Comparison of ENCODE assay signal across 25 mouse cellular contexts in genomic region chr15:102152646-102153045, GRCm38 (mm10). TPM values are rescaled to one million over a fixed set of nuclear protein-coding genes. Genes with fewer than 3 reads are reported as not detected.
DNase-seq lines count a peak whose midpoint lies in the region; ATAC-seq and TF ChIP-seq lines count a peak whose summit lies in the region.
"Had no signal": no experiment of that assay in that cellular context is flagged by ENCODE, and none has a peak within 500 bp of the region (broad histone marks: within the 10 kb centered on the region; RNA-seq: fewer than 3 reads in every experiment).

No protein-coding gene starts in this region.

- no peak overlapping the region for H3K27ac ChIP-seq in forebrain, embryonic 11.5 days (ENCODE audit: low read depth, low read length)
- no peak overlapping the region for H3K27ac ChIP-seq in forebrain, embryonic 16.5 days (ENCODE audit: low read length)
- H3K27ac ChIP-seq in midbrain, embryonic 10.5 days (replicated peaks), result peak overlapping the region; percentile 76
- no peak overlapping the region for H3K27ac ChIP-seq in midbrain, postnatal 0 days (ENCODE audit: low read depth, low read length)
- peak overlapping the region; percentile 68 for H3K27ac ChIP-seq in embryonic facial prominence, embryonic 10.5 days (replicated peaks)
- H3K27ac ChIP-seq: embryonic facial prominence, embryonic 12.5 days; layer of hippocampus, adult 2 months; liver, embryonic 13.5 days; stomach, postnatal 0 days had no signal

- H3K9me3 ChIP-seq in forebrain, embryonic 11.5 days (ENCODE audit: control insufficient read depth, low read length), result no peaks in the 10 kb centered on the region
- H3K9me3 ChIP-seq in forebrain, embryonic 16.5 days (ENCODE audit: control insufficient read depth, low read length), result no peaks in the 10 kb centered on the region
- no peaks in the 10 kb centered on the region for H3K9me3 ChIP-seq in midbrain, embryonic 10.5 days (replicated peaks)
- no peaks in the 10 kb centered on the region for H3K9me3 ChIP-seq in midbrain, postnatal 0 days (ENCODE audit: low read length)
- no peaks in the 10 kb centered on the region for H3K9me3 ChIP-seq in embryonic facial prominence, embryonic 10.5 days
- H3K9me3 ChIP-seq: embryonic facial prominence, embryonic 12.5 days; liver, embryonic 13.5 days had no signal

- H3K9ac ChIP-seq in forebrain, embryonic 11.5 days (ENCODE audit: low read length), result no peak overlapping the region
- H3K9ac ChIP-seq in forebrain, embryonic 16.5 days (replicated peaks; ENCODE audit: low read depth, low read length), result no peak overlapping the region
- no peak overlapping the region for H3K9ac ChIP-seq in midbrain, postnatal 0 days (replicated peaks; ENCODE audit: low read length, poor library complexity, severe bottlenecking)
- H3K9ac ChIP-seq: embryonic facial prominence, embryonic 12.5 days; forebrain, postnatal 0 days; liver, embryonic 13.5 days had no signal

- H3K4me3 ChIP-seq in forebrain, embryonic 11.5 days (ENCODE audit: low read depth, low read length), result no peak overlapping the region
- no peak overlapping the region for H3K4me3 ChIP-seq in forebrain, embryonic 16.5 days (replicated peaks; ENCODE audit: low read length)
- no peak overlapping the region for H3K4me3 ChIP-seq in midbrain, embryonic 10.5 days
- H3K4me3 ChIP-seq in midbrain, postnatal 0 days (ENCODE audit: low read depth, low read length), result no peak overlapping the region
- no peak overlapping the region for H3K4me3 ChIP-seq in embryonic facial prominence, embryonic 10.5 days
- H3K4me3 ChIP-seq: embryonic facial prominence, embryonic 12.5 days; erythroblast, embryonic 14.5 days; layer of hippocampus, adult 2 months; liver, embryonic 13.5 days had no signal

- no peak for TF ChIP-seq CTCF in midbrain, postnatal 0 days (IDR thresholded peaks at IDR 0.05)

- 37% methylated on average over 4 of the region's 4 CpGs for WGBS in forebrain, embryonic 11.5 days
- WGBS in forebrain, embryonic 16.5 days, result 39% methylated on average over 4 of the region's 4 CpGs
- 44% methylated on average over 4 of the region's 4 CpGs for WGBS in midbrain, embryonic 10.5 days
- WGBS in midbrain, postnatal 0 days, result 30% methylated on average over 4 of the region's 4 CpGs
- WGBS in embryonic facial prominence, embryonic 10.5 days, result 25% methylated on average over 4 of the region's 4 CpGs

- ATAC-seq in forebrain, embryonic 11.5 days (replicated peaks; ENCODE audit: low FRiP score), result no peak
- ATAC-seq in forebrain, embryonic 16.5 days, result no peak
- ATAC-seq in midbrain, postnatal 0 days (ENCODE audit: low FRiP score), result no peak
- ATAC-seq: CD4-positive, CD25-positive, alpha-beta regulatory T cell, adult 4 months; forebrain, postnatal 0 days; midbrain, embryonic 16.5 days had no signal

- peak; percentile 39 for DNase-seq in forebrain, embryonic 11.5 days (ENCODE audit: low spot score)
- no peak for DNase-seq in midbrain, embryonic 10.5 days (ENCODE audit: low spot score)
- no peak for DNase-seq in midbrain, postnatal 0 days (ENCODE audit: low spot score)
- DNase-seq in embryonic facial prominence, embryonic 10.5 days (ENCODE audit: low spot score), result no peak
- no peak for DNase-seq in lung, postnatal 36 days
- DNase-seq in thymus, postnatal 10 days (ENCODE audit: low spot score in 2 of 2), result no peak
- DNase-seq: adrenal gland, postnatal 36 days; cerebellum, adult 18-20 months; cerebellum, postnatal 25 days; forebrain, postnatal 0 days; heart, adult 18-20 months; heart, postnatal 36 days; kidney, adult 11 months; kidney, postnatal 14 days; layer of hippocampus, postnatal 36 days; liver, embryonic 13.5 days; right cerebral cortex, adult 18-20 months had no signal

- no peaks in the 10 kb centered on the region for H3K27me3 ChIP-seq in forebrain, embryonic 11.5 days (ENCODE audit: control insufficient read depth, insufficient read depth, low read length)
- no peaks in the 10 kb centered on the region for H3K27me3 ChIP-seq in forebrain, embryonic 16.5 days (replicated peaks; ENCODE audit: control insufficient read depth, insufficient read depth, low read length)
- H3K27me3 ChIP-seq in midbrain, embryonic 10.5 days (ENCODE audit: low read depth, poor library complexity, severe bottlenecking), result no peaks in the 10 kb centered on the region
- no peaks in the 10 kb centered on the region for H3K27me3 ChIP-seq in midbrain, postnatal 0 days (ENCODE audit: insufficient read depth, low read length)
- 0 out of 2 replicates have a peak, but pooled peaks cover 7% of the 10 kb centered on the region for H3K27me3 ChIP-seq in embryonic facial prominence, embryonic 10.5 days (replicated peaks; ENCODE audit: low read depth, poor library complexity, severe bottlenecking)
- H3K27me3 ChIP-seq: embryonic facial prominence, embryonic 12.5 days; liver, embryonic 13.5 days had no signal

- 0 out of 2 replicates have a peak, but pooled peaks cover 2% of the 10 kb centered on the region for H3K4me1 ChIP-seq in forebrain, embryonic 11.5 days (replicated peaks; ENCODE audit: control insufficient read depth, insufficient read depth, low read length)
- H3K4me1 ChIP-seq in forebrain, embryonic 16.5 days (replicated peaks; ENCODE audit: control insufficient read depth, insufficient read depth, low read length), result no peaks in the 10 kb centered on the region
- peaks cover 35% of the 10 kb centered on the region for H3K4me1 ChIP-seq in midbrain, embryonic 10.5 days
- H3K4me1 ChIP-seq in midbrain, postnatal 0 days (ENCODE audit: insufficient read depth, low read length), result peaks cover 5% of the 10 kb centered on the region; the same call in 1 of the 2 replicates
- peaks cover 38% of the 10 kb centered on the region for H3K4me1 ChIP-seq in embryonic facial prominence, embryonic 10.5 days

- no peak overlapping the region for H3K4me2 ChIP-seq in forebrain, embryonic 11.5 days (ENCODE audit: low read depth, low read length, severe bottlenecking)
- H3K4me2 ChIP-seq in forebrain, embryonic 16.5 days (ENCODE audit: low read length), result no peak overlapping the region
- H3K4me2 ChIP-seq in midbrain, postnatal 0 days (ENCODE audit: low read depth, low read length, poor library complexity, severe bottlenecking), result no peak overlapping the region
- H3K4me2 ChIP-seq: embryonic facial prominence, embryonic 12.5 days; liver, embryonic 13.5 days had no signal

- H3K36me3 ChIP-seq in forebrain, embryonic 11.5 days (ENCODE audit: control insufficient read depth, insufficient read depth, low read length), result no peaks in the 10 kb centered on the region
- no peaks in the 10 kb centered on the region for H3K36me3 ChIP-seq in forebrain, embryonic 16.5 days (ENCODE audit: control insufficient read depth, insufficient read depth)
- no peaks in the 10 kb centered on the region for H3K36me3 ChIP-seq in midbrain, embryonic 10.5 days
- H3K36me3 ChIP-seq in midbrain, postnatal 0 days (ENCODE audit: insufficient read depth, low read length), result no peaks in the 10 kb centered on the region
- no peaks in the 10 kb centered on the region for H3K36me3 ChIP-seq in embryonic facial prominence, embryonic 10.5 days (replicated peaks)
- H3K36me3 ChIP-seq: embryonic facial prominence, embryonic 12.5 days had no signal

RNA-seq across cellular contexts. Expression of gene Soat2, which starts 2.3 kb away (rescaled TPM):
- polyA plus RNA-seq in forebrain, embryonic 11.5 days (2014; fragmentation: Nextera tagmentation; extraction: Ambion mirVana), result not detected in 2 replicates
- not detected in 2 replicates for polyA plus RNA-seq in forebrain, embryonic 16.5 days (2015; fragmentation: Nextera tagmentation; extraction: Ambion mirVana)
- 0.14 and 0.20 TPM in 2 replicates for polyA plus RNA-seq in midbrain, embryonic 10.5 days (2016; fragmentation: Nextera tagmentation; extraction: Ambion mirVana)
- total RNA-seq in midbrain, postnatal 0 days (2014; rRNA removed), result 0.61 TPM in 1 of 2 replicates, not detected in the other
- 0.06 and 0.12 TPM in 2 replicates for polyA plus RNA-seq in midbrain, postnatal 0 days (2015; fragmentation: Nextera tagmentation; extraction: Ambion mirVana)
- polyA plus RNA-seq in embryonic facial prominence, embryonic 10.5 days (2016; fragmentation: Nextera tagmentation; extraction: Ambion mirVana), result 0.09 and 0.18 TPM in 2 replicates
- total RNA-seq: heart, adult 18-20 months; heart, postnatal 36 days; layer of hippocampus, adult 2 months had no signal

RNA-seq across cellular contexts. Expression of gene Igfbp6, which starts 8.5 kb away (rescaled TPM):
- 0.33 TPM in 1 of 2 replicates, not detected in the other for polyA plus RNA-seq in forebrain, embryonic 11.5 days (2014; fragmentation: Nextera tagmentation; extraction: Ambion mirVana)
- 2.2 and 2.4 TPM in 2 replicates for polyA plus RNA-seq in forebrain, embryonic 16.5 days (2015; fragmentation: Nextera tagmentation; extraction: Ambion mirVana)
- polyA plus RNA-seq in midbrain, embryonic 10.5 days (2016; fragmentation: Nextera tagmentation; extraction: Ambion mirVana), result 0.32 and 0.38 TPM in 2 replicates
- total RNA-seq in midbrain, postnatal 0 days (2014; rRNA removed), result 11.9 and 13.6 TPM in 2 replicates
- 9.9 and 12.7 TPM in 2 replicates for polyA plus RNA-seq in midbrain, postnatal 0 days (2015; fragmentation: Nextera tagmentation; extraction: Ambion mirVana)
- polyA plus RNA-seq in embryonic facial prominence, embryonic 10.5 days (2016; fragmentation: Nextera tagmentation; extraction: Ambion mirVana), result 0.26 and 0.36 TPM in 2 replicates
- total RNA-seq: megakaryocyte progenitor cell, adult 5-6 weeks had no signal

RNA-seq across cellular contexts. Expression of gene Spryd3, which starts 16.6 kb away (rescaled TPM):
- polyA plus RNA-seq in forebrain, embryonic 11.5 days (2014; fragmentation: Nextera tagmentation; extraction: Ambion mirVana), result 12.0 and 12.1 TPM in 2 replicates
- 48.2 and 56.4 TPM in 2 replicates for polyA plus RNA-seq in forebrain, embryonic 16.5 days (2015; fragmentation: Nextera tagmentation; extraction: Ambion mirVana)
- polyA plus RNA-seq in midbrain, embryonic 10.5 days (2016; fragmentation: Nextera tagmentation; extraction: Ambion mirVana), result 13.7 and 15.5 TPM in 2 replicates
- total RNA-seq in midbrain, postnatal 0 days (2014; rRNA removed), result 120 and 134 TPM in 2 replicates
- polyA plus RNA-seq in midbrain, postnatal 0 days (2015; fragmentation: Nextera tagmentation; extraction: Ambion mirVana), result 118 and 120 TPM in 2 replicates
- 12.7 and 13.2 TPM in 2 replicates for polyA plus RNA-seq in embryonic facial prominence, embryonic 10.5 days (2016; fragmentation: Nextera tagmentation; extraction: Ambion mirVana)

RNA-seq across cellular contexts. Expression of gene Zfp740, which starts 50.4 kb away (rescaled TPM):
- polyA plus RNA-seq in forebrain, embryonic 11.5 days (2014; fragmentation: Nextera tagmentation; extraction: Ambion mirVana), result 79.8 and 80.7 TPM in 2 replicates
- polyA plus RNA-seq in forebrain, embryonic 16.5 days (2015; fragmentation: Nextera tagmentation; extraction: Ambion mirVana), result 84.6 and 93.4 TPM in 2 replicates
- 63.0 and 72.4 TPM in 2 replicates for polyA plus RNA-seq in midbrain, embryonic 10.5 days (2016; fragmentation: Nextera tagmentation; extraction: Ambion mirVana)
- total RNA-seq in midbrain, postnatal 0 days (2014; rRNA removed), result 42.9 and 57.7 TPM in 2 replicates
- polyA plus RNA-seq in midbrain, postnatal 0 days (2015; fragmentation: Nextera tagmentation; extraction: Ambion mirVana), result 25.1 and 27.6 TPM in 2 replicates
- polyA plus RNA-seq in embryonic facial prominence, embryonic 10.5 days (2016; fragmentation: Nextera tagmentation; extraction: Ambion mirVana), result 77.6 and 79.3 TPM in 2 replicates

RNA-seq across cellular contexts. Expression of gene Csad, which starts 51.9 kb away (rescaled TPM):
- polyA plus RNA-seq in forebrain, embryonic 11.5 days (2014; fragmentation: Nextera tagmentation; extraction: Ambion mirVana), result 38.2 and 39.2 TPM in 2 replicates
- 37.8 and 39.6 TPM in 2 replicates for polyA plus RNA-seq in forebrain, embryonic 16.5 days (2015; fragmentation: Nextera tagmentation; extraction: Ambion mirVana)
- 32.8 and 38.8 TPM in 2 replicates for polyA plus RNA-seq in midbrain, embryonic 10.5 days (2016; fragmentation: Nextera tagmentation; extraction: Ambion mirVana)
- 30.3 and 47.5 TPM in 2 replicates for total RNA-seq in midbrain, postnatal 0 days (2014; rRNA removed)
- 32.8 and 34.6 TPM in 2 replicates for polyA plus RNA-seq in midbrain, postnatal 0 days (2015; fragmentation: Nextera tagmentation; extraction: Ambion mirVana)
- 48.6 and 48.7 TPM in 2 replicates for polyA plus RNA-seq in embryonic facial prominence, embryonic 10.5 days (2016; fragmentation: Nextera tagmentation; extraction: Ambion mirVana)

Comparison
In these comparisons a context has a peak if more than half of its experiments do, and no peak if none do; other contexts are left out.
1. H3K27ac ChIP-seq: peak in midbrain, embryonic 10.5 days (single experiment) and embryonic facial prominence, embryonic 10.5 days (single experiment); none in forebrain, embryonic 11.5 days (single experiment), forebrain, embryonic 16.5 days (single experiment) and midbrain, postnatal 0 days (single experiment).